Mouse (Mus musculus) leukemia stem cell, adult 10-12 weeks (primary cell): ENCODE measurements around the gene Fam181b. TPM values are rescaled to one million over a fixed set of nuclear protein-coding genes. Genes with fewer than 3 reads are reported as not detected.

Experiments used
- polyA plus RNA-seq: library from polyadenylated mRNA; stranded (reverse); fragments of >175 nt; gene quantifications from 2 replicates; pipeline ENCODE4 v1.2.3, GENCODE M21; 2012; ENCODE audit warnings: low replicate concordance

Gene Fam181b
- 2.4 TPM in 2 replicates for polyA plus RNA-seq

GRCm38 (mm10) chr7:93079785-93080730, at the start of gene Fam181b:
Fam181b (plus strand) TSS chr7:93079865.

Other genes with a start within 250 kb of the Fam181b start
- gene Ddias, start 205.6 kb upstream of the Fam181b start, polyA plus RNA-seq = 5.6 and 17.5 TPM in 2 replicates
- 9.0 and 504 TPM in 2 replicates for gene Prcp, start 205.4 kb upstream of the Fam181b start, polyA plus RNA-seq